Mouse (Mus musculus): ENCODE results near the gene Rnf144b.

Gene Rnf144b

DNA sequence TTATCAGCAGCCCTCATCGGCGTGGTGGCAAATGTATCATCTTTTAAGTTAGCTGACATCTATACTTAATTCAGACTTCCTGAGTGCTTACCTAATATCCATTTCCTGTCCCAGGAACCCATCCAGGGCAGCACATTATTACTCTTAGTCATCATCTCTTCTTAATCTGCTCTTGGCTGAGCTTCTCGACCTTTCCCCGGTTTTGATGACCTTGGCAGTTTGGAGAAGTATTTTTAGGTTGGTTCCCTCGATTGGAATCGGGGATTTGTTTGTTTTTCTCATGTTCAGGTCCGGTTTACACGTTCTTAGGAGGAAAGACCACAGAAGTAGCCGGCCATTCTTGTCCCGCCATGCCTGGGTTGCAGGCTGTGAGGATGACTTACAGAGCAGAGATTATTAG, 50.4 kb downstream of the Rnf144b start:
- DNase-seq (ENCODE audit: extremely low spot score, low read depth, low spot score) = no peak

DNA sequence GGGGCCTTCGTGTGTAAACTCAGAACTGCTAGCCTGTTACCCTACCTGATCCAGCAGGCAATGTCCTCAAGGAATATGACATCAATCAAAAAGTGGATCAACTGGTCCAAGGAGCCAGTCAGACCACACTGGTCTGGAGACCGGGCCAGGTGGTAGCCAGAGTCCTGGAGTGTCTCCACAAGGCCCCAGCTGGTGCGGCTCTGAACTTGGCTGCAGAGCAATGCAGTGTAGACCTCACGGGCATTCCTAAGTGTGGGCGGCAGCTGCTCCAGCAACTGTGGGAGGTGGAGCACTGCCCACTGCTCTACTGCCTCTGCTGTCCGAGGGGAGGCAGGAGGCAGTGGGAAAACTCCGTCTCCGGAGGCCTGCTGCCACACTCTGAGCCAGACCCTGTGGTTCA, 55.7 kb downstream of the Rnf144b start:
- DNase-seq (ENCODE audit: extremely low spot score, low read depth, low spot score) = no peak

DNA sequence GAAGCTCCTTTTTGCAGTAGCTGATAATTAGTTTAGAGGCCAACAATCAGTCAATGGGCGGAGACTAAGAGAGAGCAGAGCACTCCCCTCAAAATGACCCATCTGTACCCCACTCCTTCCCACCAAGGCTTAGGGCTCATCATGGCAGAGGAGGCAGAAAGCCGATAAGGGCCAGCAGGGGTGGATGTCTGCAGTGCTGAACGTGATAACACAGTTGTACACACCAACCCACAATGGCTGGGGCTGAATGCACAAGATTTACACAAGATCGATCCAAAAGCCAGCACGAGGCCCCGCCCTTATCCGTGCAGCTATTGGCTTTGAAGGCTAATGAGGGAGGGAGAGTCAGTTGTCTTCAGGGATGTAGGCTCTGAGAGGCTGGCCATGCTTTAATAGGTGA, 58.3 kb downstream of the Rnf144b start:
- no peak for DNase-seq (ENCODE audit: extremely low spot score, low read depth, low spot score)

DNA sequence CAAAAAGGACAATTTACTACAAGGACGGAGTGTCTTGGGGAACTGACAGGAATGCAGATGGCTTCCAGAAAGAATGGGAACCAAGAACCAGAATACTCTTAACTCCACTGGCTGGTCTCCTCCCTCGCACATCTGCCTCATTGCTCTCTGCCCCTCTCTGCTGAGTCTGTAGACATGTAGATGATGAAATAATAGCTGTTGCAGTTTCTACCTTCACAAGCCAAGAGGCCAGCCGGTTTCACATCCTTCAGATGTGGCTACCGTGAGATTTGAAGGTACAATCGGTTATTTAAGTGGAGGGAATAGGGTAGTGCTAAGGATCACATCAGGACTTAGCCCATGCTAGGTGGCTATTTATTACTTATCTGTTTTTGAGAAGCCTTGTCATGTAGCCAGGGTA, 59.9 kb downstream of the Rnf144b start:
- no peak for DNase-seq (ENCODE audit: extremely low spot score, low read depth, low spot score)

DNA sequence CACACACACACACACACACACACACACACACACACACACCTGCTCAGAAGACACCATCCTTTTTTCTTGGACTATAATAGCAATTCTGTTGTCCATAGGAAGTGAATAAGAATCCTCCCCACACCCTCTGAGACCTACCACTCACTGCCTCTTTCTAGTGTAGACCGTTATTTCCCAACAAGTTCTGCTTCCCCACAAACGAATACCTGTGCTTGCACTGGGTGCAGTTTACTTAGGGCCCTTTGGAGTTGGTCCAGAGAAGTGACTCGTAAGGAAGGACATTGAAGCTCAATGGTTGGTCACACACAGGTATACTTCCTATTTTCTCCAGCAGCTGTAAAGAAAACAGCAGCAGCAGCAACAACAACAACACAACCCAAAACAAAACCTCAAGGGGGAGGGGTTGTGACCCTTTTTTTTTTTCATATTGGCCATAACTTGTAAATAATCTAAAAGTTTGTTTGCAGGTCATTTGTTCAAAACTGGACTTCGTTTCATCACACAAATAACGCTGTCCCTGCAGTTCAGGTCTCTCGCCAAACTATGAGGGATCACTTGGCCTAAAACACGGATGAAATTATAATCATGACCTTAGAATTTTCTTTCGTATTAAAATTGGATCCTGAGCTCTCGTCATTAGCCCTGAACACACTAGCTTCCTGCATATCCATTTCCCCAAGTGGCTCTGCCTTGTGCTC, 60.7 kb downstream of the Rnf144b start:
- DNase-seq (ENCODE audit: extremely low spot score, low read depth, low spot score) = no peak

DNA sequence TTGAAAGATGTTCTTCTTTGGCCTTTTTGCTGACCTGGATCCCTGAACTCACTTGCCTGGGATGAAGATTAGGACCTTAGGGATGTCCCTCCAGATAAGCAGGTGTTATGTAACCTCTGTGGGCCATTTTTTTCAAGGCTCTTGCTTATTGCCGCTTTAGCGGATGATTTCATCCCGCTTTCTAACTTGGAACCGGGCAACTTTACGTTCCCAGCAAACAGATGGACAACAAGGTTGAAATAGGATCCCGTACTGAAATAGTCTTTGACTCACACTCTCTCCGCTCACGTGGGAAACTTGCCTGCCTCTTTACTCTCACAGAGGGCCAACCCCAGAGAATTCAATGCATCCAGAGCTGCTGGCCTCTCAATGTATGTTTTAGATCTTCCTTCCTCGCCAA, 61.3 kb downstream of the Rnf144b start:
- DNase-seq (ENCODE audit: extremely low spot score, low read depth, low spot score) = no peak

GRCm38 (mm10) chr13:47187836-47188235, 65.4 kb downstream of the Rnf144b start:
- no peak for DNase-seq (ENCODE audit: extremely low spot score, low read depth, low spot score)

GRCm38 (mm10) chr13:47189971-47190370, 67.5 kb downstream of the Rnf144b start:
- no peak for DNase-seq (ENCODE audit: extremely low spot score, low read depth, low spot score)

DNA sequence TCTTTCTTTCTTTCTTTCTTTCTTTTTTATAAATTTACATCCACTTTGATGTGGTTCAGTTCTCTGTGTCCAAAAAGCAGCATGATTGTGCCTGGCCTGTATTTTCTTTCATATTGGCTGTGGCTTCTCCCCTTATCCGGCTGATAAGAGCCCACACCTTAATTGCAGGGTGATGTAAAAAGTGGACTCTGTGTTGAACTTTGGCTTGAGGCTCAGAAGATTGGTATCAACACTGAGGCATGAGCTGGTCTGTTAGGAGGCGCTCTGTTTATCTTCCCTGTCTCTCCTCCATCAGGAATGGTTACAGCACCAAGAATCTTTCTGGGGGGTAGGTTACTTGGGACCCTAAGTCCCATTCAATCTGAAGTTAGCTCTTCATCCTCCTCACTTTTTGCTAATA, 69.7 kb downstream of the Rnf144b start:
- DNase-seq (ENCODE audit: extremely low spot score, low read depth, low spot score) = no peak

DNA sequence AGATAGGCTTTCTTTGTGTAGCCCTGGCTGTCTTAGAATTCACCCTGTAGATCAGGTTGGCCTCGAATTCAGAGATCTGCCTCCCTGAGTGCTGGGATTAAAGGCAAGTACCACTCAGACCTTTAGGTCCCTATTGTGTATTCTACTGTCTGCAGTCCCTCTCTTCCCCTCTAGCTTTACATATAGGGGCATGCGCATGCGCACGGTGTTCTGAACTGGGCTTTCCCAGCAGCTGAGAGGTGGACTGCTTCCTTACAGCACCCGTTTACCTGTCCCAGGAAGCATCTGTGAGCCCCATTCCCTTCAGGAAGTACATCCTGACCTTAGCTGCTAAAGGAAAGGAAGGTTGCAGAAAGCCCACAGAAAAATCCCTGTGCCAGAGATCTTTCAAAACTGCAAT, 70.3 kb downstream of the Rnf144b start:
- DNase-seq (ENCODE audit: extremely low spot score, low read depth, low spot score) = no peak

GRCm38 (mm10) chr13:47193326-47194153, 71.1 kb downstream of the Rnf144b start:
- DNase-seq (ENCODE audit: extremely low spot score, low read depth, low spot score) = no peak

- DNase-seq (ENCODE audit: extremely low spot score, low read depth, low spot score) = no peak
These were observed 72.2 kb downstream of the Rnf144b start for GRCm38 (mm10) chr13:47194695-47195094.

- DNase-seq (ENCODE audit: extremely low spot score, low read depth, low spot score) = no peak
These were observed 73.0 kb downstream of the Rnf144b start for GRCm38 (mm10) chr13:47195491-47195890.

DNA sequence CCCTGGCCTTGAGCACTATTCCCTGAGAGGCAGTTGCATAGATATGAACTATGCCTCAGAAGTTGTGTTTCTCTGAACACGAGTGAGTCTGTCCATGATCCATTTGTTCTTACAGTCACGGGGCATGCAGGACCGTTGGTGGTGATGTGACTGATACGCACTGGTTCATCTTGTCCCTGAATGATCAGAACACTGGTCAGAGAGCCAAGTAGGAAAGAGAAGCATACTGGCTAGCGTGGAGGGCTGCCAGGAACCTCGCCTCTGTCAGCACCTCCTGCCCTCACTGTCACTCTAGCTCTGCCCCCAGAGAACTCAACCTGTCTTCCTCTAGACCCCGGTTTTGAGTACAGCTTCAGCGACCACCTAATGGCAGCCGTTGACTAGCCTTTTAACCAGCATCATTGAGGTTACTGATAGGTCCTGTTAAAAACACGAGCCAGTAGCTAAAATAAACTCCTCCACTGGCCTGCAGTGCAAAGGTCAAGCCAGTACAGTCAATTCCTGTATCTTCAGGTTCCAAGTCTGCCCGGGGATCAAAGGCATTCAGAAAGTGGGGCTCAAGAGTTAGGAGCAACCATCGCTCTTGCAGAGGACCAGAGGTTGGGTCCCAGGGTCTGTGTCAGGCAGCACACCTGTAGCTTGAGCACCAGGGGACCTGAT, 77.7 kb downstream of the Rnf144b start:
- DNase-seq (ENCODE audit: extremely low spot score, low read depth, low spot score) = no peak

DNA sequence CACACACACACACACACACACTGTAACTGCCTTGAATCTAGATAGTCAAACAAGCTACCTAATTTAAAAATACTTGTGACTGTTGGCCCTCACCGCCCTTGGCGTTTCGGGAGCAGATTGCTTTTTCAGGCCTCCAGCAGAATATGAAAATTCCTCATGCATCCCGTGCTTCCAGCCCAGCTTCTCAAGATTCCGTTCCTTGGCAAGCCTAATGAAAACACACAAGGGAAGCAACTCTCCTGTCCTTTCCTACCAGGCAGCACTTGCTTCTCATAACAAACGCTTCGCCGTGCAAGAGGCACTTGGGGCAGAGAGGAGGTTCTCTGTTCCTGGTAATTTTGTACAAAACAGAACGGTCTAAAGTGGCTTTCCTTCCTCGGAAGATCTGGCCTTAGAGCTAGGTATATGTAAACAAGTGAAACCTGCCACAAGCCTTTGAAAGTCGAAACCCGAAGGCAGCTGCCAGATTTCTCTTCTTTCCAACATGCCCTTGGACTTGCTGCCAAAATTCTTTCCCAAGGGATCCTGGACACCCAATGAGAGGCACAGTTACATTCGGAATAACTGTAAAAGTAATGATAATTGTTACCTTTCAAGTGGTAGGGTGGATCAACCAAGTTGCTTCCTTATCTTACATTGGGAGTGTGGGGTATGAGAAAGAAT, 79.6 kb downstream of the Rnf144b start:
- no peak for DNase-seq (ENCODE audit: extremely low spot score, low read depth, low spot score)

- no peak for DNase-seq (ENCODE audit: extremely low spot score, low read depth, low spot score)
These were observed 88.0 kb downstream of the Rnf144b start for GRCm38 (mm10) chr13:47210496-47210895.

GRCm38 (mm10) chr13:47210992-47211391, 88.5 kb downstream of the Rnf144b start:
- no peak for DNase-seq (ENCODE audit: extremely low spot score, low read depth, low spot score)

DNA sequence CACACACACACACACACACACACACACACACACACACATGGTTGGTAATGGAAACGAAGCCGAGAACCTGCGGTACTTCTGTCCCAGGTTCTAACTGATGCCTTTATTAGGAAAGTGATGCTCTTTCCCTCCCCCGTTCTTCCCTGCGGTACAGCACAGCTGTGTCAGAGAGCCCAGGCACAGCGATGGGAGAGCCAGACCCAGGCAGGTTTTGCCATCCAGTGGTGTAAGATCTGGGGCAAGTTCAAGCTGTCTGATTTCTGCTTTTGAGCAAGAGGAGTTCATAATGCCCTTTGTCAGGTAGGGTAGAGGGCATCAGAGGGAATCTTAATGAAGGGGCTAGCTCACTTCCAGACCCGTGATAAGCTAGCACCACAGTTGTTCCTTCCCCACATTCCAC, 89.1 kb downstream of the Rnf144b start:
- DNase-seq (ENCODE audit: extremely low spot score, low read depth, low spot score) = no peak

GRCm38 (mm10) chr13:47213817-47214216, 91.4 kb downstream of the Rnf144b start:
- DNase-seq (ENCODE audit: extremely low spot score, low read depth, low spot score) = no peak

DNA sequence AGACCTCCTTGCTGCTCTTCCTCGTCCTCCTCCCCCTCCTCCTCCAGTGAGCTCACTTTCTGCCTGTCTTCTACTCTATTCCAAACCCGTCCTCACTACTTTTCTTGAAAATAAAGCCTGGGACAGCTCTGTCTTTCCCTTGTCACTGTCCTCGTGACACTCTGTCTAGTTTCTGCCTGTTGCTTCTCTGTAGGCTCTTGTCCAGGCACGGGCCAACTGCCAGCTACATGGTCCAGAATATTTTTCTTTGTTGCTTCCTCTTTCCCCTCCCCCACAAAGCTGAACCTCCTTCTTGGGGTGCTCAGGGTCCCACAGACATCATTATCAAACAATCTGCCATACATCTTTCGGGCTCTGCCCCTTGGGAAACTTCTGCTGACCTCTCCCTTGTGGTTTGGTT, 92.4 kb downstream of the Rnf144b start:
- no peak for DNase-seq (ENCODE audit: extremely low spot score, low read depth, low spot score)

DNA sequence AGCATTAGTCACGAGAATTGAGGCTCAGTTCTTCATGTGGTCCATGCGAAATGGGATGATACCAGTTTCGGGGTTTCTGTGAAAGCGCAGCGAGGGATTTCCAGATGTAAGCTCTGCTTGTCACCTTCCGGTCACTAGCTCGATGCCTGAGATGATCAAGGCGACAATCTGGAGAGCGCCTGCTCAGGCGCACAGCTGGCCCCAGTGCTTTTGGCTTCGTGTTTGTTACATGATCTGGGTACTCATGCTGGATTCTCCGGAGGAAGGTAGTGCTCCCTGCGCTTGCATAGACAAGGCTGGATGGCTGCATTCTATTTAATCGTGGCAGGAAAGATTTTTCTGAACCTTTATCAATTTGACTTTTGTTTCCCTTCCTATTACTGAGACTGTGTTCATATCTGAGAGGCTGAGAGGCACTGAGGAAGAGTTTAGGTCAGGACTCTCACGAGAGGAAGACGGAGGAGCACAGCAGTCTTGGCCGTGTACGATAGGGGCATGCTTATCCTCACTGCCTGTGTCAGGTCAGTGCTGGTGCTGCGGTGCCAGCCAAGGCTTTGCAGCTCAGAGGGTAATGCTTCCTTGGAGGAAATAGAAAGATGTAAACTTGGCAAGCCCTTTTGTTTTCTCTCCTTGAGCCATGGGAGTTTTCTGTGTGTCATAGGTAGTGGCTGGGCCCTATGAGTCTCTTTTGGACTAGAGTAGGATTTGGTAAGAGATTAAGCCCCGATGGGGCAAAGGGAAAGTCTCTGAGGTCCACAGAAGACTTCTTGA, 93.5 kb downstream of the Rnf144b start:
- DNase-seq (ENCODE audit: extremely low spot score, low read depth, low spot score) = no peak

Data from hindlimb bud, embryonic 11.5 days (tissue).